Mouse (Mus musculus): Measurements from ENCODE around the gene Parp12.

DNA sequence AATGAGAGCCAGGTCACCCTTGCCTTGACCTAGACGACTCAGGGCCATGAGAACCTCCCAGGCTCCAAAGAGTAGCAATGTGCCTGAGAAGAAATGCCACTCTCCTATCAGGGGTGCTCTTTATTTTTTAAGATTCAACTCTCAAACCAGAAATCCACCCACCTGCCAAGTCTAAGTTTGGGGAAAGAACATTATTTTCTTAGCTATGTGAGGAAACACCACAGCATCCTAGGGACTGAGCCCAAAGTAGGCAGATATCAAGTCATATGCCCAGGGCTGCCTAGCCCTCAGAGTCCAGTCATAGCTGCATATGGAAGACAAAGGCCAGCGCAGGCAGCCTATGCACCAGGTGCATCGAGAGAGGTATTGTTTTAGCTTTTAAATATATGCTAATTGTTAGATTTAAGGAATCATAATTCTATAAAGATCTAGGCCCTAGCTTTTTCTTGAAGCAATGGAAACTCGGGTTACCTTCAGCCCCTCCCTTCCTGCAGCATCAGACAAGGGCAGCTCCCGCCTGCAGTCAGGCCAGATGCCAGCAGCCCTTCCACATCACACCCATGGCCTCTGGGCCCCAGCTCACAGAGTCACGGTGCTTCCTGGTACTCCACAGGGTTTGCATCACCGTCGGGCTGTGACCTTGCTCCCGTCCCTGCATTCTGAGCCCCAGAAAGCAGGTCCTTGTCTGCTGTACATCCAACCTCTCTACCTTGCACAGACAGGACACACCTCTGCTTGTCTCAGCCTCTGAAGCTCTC, 66.2 kb downstream of the Parp12 start:
- TF ChIP-seq CTCF (IDR thresholded peaks at IDR 0.05; ENCODE audit: insufficient read depth, low read length) (no peak), POLR2A (IDR thresholded peaks at IDR 0.05; ENCODE audit: borderline replicate concordance, extremely low read depth, low read depth, low read length) (no peak)

Measured in lung, adult 2 months (tissue).